Mouse (Mus musculus): ENCODE results near the gene Rexo4.

Rexo4 gene

GRCm38 (mm10) chr2:26950411-26950810 lies 13.8 kb downstream of the Rexo4 start:
- no peak for DNase-seq (ENCODE audit: extremely low spot score, low spot score)

- DNase-seq (ENCODE audit: extremely low spot score, low spot score): no peak
Observed at GRCm38 (mm10) chr2:26943253-26943652, 20.9 kb downstream of the Rexo4 start.

DNA sequence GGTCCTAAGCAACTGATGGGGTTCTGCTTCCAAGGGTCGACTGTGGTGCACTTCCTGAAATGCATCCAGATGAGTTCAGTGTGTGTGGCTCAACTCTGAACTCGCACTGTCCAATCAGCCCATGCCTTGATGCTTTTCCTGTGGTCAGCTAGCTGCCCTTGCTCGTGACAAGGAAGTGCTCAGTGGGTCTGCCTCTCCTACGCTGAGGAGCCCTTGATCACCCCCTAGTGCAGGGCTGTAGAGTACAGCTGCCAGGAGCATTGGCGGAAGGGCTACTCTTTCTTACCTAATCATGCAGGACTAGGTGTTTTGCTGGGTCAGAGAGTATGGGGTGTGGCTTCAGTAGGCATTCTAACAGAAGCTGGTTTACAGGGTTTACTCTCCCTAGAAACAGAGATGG lies 22.6 kb downstream of the Rexo4 start:
- no peak for DNase-seq (ENCODE audit: extremely low spot score, low spot score)

DNA sequence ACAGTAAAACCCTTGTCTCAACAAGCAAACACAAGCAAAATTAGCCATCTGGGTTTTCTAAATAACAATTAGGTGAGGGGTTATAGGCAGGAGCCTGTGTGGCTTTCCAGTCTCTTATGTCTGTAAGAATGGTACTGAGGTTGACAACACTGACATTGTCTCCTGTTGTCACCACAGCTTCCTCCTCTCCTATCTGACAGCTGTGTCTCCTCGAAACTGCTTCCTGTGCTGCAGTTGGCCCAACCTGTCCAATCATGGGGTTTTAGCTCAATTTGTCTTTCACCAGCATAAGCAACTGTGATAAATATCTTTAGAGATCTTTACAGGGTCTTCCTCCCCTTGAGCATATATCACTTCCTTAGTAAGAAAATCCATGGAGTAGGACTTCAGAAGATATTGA lies 27.8 kb downstream of the Rexo4 start:
- DNase-seq (ENCODE audit: extremely low spot score, low spot score): no peak

GRCm38 (mm10) chr2:26935286-26935685 lies 28.9 kb downstream of the Rexo4 start:
- DNase-seq (ENCODE audit: extremely low spot score, low spot score): no peak

- DNase-seq (ENCODE audit: extremely low spot score, low spot score): peak; percentile 93
Observed at GRCm38 (mm10) chr2:26933304-26934055, 30.7 kb downstream of the Rexo4 start, which contains the start of the genes Surf4 and Stkld1. Gene Surf4, minus strand, starts transcription at chr2:26933928. Gene Stkld1, plus strand, starts transcription at chr2:26934047.

DNA sequence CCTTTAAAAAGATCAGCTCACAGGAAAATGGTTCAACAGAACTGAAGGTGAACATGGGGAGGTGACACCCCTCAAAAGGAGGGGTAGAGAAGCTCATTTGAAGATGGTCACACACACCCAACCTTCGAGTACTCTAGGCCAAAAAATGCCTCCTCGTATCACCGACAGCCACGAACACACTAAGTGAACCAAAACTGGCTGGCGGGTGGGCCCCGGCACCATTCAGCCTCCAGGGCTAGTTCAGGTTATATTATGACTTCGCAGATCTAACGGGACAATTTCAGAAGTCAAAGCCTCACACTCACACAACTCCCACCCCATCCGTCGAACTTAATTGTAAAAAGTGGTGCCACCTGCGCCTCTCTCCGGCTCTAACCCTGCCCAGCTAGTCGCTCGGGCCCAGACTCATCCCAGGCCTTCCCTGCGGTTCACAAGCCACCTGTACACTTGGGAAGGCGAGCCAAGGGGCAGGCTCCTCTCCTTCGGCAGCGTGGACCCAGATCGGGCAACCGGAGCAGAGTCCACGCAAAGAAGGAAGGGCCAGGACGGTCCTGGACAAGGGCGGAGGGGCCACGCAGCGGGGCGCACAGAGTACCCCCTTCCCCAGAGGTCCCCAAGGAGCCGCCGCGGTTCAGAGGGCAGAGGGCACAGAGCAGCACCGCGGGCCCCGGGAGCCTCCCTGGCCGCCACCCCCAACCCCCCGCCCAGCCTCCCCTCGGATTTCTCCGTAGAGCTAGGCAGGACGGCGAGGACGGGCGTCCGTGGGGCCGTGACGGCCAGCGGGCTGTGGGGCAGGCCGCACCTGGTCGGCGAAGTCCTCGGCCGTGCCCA lies 31.5 kb downstream of the Rexo4 start:
- no peak for DNase-seq (ENCODE audit: extremely low spot score, low spot score)

- peak; percentile 54 for DNase-seq (ENCODE audit: extremely low spot score, low spot score)
Observed at GRCm38 (mm10) chr2:26930390-26930789, 33.8 kb downstream of the Rexo4 start.

GRCm38 (mm10) chr2:26927745-26928476 lies 36.3 kb downstream of the Rexo4 start:
- no peak for DNase-seq (ENCODE audit: extremely low spot score, low spot score)

DNA sequence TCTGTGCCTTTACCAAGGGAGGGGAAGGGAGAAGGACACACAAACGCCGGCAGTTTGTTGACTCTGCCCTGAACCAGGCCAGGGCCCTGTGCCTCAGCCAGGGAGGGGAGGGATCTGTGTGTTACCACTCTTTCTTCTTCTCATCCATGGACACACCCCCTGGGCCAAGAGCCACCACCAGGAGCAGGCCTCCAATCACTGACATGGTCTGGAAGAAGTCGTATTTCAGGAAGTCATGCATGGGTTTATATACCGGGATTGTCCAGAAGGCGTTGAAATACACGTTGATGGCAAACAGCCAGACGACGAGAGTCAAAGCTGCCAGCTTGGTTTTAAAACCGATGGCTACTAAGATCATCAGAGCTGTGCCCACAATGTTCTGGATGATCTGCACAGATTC lies 42.4 kb downstream of the Rexo4 start:
- DNase-seq (ENCODE audit: extremely low spot score, low spot score): no peak

DNA sequence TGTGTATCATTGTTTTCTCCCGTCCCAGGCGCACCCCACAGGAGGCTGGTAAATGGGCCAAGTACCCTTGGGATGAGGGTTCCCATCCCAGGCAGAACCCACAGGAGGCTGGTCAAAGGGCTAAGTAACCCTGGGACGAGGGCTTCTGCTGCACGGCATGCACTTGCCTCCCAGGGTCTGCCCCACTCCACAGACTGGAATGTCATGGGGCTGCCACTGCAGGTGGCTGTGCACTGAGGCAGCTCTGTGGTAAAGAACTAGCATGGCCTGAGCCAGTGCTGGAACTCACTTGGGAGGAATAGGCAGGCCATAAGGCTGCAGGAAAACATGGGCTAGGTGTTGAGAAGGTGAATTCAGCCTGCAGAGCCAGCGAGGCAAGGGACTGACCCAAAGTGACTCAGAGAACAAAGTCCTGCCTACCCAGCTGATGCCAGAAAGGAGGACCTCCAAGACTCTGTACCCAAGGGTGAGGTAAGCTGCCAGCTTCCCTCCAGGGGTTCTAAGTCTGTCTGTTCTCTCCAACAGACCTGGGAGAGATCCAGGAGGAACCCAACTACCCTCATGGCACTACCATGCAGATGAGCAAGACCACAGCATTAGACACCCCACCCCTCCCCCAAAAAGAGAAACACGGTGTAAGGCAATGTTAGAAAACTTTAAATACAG lies 43.9 kb downstream of the Rexo4 start:
- DNase-seq (ENCODE audit: extremely low spot score, low spot score): no peak

- no peak for DNase-seq (ENCODE audit: extremely low spot score, low spot score)
Observed at GRCm38 (mm10) chr2:26919684-26920083, 44.5 kb downstream of the Rexo4 start.

DNA sequence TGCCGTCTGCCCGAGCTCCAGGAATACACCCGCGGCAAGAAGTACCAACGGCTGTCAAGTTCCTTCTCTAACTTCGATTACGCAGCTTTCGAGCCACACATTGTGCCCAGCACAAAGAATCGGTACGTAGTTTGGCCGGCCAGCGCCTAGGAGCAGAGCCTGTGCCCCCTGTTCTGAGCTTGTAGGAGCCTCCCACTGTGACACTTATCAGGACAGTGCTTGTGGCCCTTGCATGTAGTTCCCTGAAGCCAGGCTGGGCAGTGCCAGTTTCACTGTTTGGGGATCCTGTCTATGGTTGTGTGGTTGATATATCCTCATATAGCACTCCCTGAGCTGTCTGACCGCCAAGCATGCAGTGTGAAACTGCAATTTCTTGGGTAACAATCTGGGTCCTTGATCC lies 47.4 kb downstream of the Rexo4 start:
- no peak for DNase-seq (ENCODE audit: extremely low spot score, low spot score)

DNA sequence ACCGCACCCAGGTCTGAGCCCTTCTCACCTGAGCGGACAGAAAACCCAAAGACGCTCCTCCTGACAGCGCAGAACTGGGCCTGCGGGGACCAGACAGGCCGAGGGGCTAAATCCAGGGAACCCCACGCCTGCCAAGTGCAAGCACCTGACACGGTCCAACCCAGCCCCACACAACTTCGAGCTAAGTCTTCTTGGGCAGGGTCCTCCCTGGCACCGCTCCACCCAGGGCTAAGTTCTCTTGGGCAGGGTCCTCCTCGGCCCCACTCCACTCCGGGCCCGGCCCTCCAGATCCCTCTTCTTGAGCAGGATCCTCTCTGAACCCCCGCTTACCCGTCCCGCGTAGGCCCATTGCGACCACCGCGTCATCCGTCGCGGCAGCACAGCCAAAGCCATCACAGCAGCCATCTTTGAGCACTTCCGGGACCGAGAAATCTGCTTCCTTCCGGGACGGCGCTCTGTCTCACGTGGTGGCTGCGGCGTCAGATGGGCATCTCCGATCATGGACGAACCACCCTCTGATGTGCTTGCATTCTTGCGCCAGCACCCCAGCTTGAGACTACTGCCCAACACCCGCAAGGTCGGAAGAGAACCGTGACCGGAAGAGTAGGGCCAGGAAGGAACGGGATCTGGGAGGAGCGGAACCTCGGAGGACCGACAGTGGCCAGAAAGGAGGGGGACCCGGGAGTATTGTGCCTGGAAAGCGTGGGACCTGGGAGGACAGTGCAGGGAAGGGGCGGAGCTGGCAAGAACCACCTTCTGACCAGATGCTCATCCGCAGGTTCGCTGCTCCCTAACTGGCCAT lies 48.1 kb downstream of the Rexo4 start, which contains the start of the genes Surf2 and Surf1:
TSS of gene Surf2 (plus strand) at position 441 of the 802 bp plus-strand sequence.
TSS of gene Surf1 (minus strand) at position 604 of the 802 bp plus-strand sequence.
- peak; percentile 83 for DNase-seq (ENCODE audit: extremely low spot score, low spot score)

GRCm38 (mm10) chr2:26914148-26914941 lies 49.8 kb downstream of the Rexo4 start:
- DNase-seq (ENCODE audit: extremely low spot score, low spot score): no peak

- DNase-seq (ENCODE audit: extremely low spot score, low spot score): no peak
Observed at GRCm38 (mm10) chr2:26913416-26914147, 50.6 kb downstream of the Rexo4 start.

GRCm38 (mm10) chr2:26912253-26912770 lies 51.9 kb downstream of the Rexo4 start:
- DNase-seq (ENCODE audit: extremely low spot score, low spot score): no peak

GRCm38 (mm10) chr2:26910994-26911765 lies 53.0 kb downstream of the Rexo4 start:
- DNase-seq (ENCODE audit: extremely low spot score, low spot score): no peak

Data from neural tube, embryonic 10.5 days (tissue).